ENCODE assay signal across 10 mouse cellular contexts in the genomic region with DNA sequence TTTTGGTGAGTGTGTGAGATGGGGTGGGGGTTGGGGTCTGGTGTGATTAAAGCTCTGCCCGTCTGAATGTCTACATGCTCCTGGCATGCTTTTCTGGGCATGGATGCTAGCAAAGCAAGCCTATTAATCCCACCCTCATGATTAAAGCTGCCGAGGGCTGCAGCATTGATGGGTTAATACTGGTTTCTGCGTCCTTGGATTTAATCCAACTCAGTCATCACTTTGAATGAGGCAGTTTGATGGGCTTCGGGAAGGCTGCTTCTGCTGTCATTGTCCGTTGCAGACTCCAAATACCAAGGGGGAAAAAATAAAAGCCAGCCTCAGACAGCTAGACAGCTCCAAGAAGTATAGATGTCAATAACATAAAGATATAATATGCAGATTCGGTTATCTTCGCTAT.
DNase-seq lines count a peak whose midpoint lies in the region; ATAC-seq and TF ChIP-seq lines count a peak whose summit lies in the region.
"Had no signal": no experiment of that assay in that cellular context is flagged by ENCODE, and none has a peak within 500 bp of the region (broad histone marks: within the 10 kb centered on the region; RNA-seq: fewer than 3 reads in every experiment).

No protein-coding gene starts in this region.

- no peak for ATAC-seq in kidney, postnatal 0 days (replicated peaks; ENCODE audit: low FRiP score, low read depth)
- ATAC-seq in forebrain, embryonic 11.5 days (replicated peaks; ENCODE audit: low FRiP score): peak; percentile 85
- ATAC-seq in midbrain, embryonic 13.5 days: peak; percentile 86

- 41% methylated on average over 7 of the region's 7 CpGs for WGBS in kidney, postnatal 0 days
- 24% methylated on average over 7 of the region's 7 CpGs for WGBS in forebrain, embryonic 11.5 days
- 9% methylated on average over 7 of the region's 7 CpGs for WGBS in midbrain, embryonic 13.5 days

- no peaks in the 10 kb centered on the region for H3K36me3 ChIP-seq in kidney, postnatal 0 days (ENCODE audit: insufficient read depth, low read length)
- no peaks in the 10 kb centered on the region for H3K36me3 ChIP-seq in forebrain, embryonic 11.5 days (ENCODE audit: control insufficient read depth, insufficient read depth, low read length)
- no peaks in the 10 kb centered on the region for H3K36me3 ChIP-seq in midbrain, embryonic 13.5 days

- H3K4me3 ChIP-seq in kidney, postnatal 0 days (replicated peaks; ENCODE audit: low read depth, low read length): no peak overlapping the region
- no peak overlapping the region for H3K4me3 ChIP-seq in forebrain, embryonic 11.5 days (ENCODE audit: low read depth, low read length)
- H3K4me3 ChIP-seq in midbrain, embryonic 13.5 days (replicated peaks): no peak overlapping the region
- H3K4me3 ChIP-seq: myocyte had no signal

- peak; percentile 35 for DNase-seq in kidney, postnatal 0 days (ENCODE audit: low spot score)
- DNase-seq in kidney, postnatal 36 days: no peak
- peak; percentile 21 for DNase-seq in adrenal gland, postnatal 14 days
- DNase-seq in forebrain, embryonic 11.5 days (ENCODE audit: low spot score): peak; percentile 67
- no peak for DNase-seq in spleen, postnatal 14 days (ENCODE audit: low spot score in 2 of 2)
- no peak for DNase-seq in right cerebral cortex, postnatal 14 days
- no peak for DNase-seq in heart, adult 18-20 months
- DNase-seq: kidney, postnatal 25 days had no signal

- no peak overlapping the region for H3K9ac ChIP-seq in kidney, postnatal 0 days (ENCODE audit: low read depth, low read length)
- H3K9ac ChIP-seq in forebrain, embryonic 11.5 days (ENCODE audit: low read length): no peak overlapping the region; the same call in 1 of the 2 replicates
- no peak overlapping the region for H3K9ac ChIP-seq in midbrain, embryonic 13.5 days (replicated peaks)

- no peak overlapping the region for H3K27ac ChIP-seq in kidney, postnatal 0 days
- peak overlapping the region; percentile 65 for H3K27ac ChIP-seq in forebrain, embryonic 11.5 days (ENCODE audit: low read depth, low read length)
- H3K27ac ChIP-seq in midbrain, embryonic 13.5 days: peak overlapping the region; percentile 75

- H3K4me1 ChIP-seq in kidney, postnatal 0 days (replicated peaks; ENCODE audit: insufficient read depth, low read length): no peaks in the 10 kb centered on the region
- H3K4me1 ChIP-seq in forebrain, embryonic 11.5 days (replicated peaks; ENCODE audit: control insufficient read depth, insufficient read depth, low read length): peaks cover 15% of the 10 kb centered on the region
- peaks cover 30% of the 10 kb centered on the region for H3K4me1 ChIP-seq in midbrain, embryonic 13.5 days (replicated peaks)

- no peak for TF ChIP-seq CTCF in kidney, postnatal 0 days (IDR thresholded peaks at IDR 0.05; ENCODE audit: low read depth)

- 0 out of 2 replicates have a peak overlapping the region, but pooled peaks have one; percentile 10 for H3K4me2 ChIP-seq in kidney, postnatal 0 days (ENCODE audit: low read length)
- H3K4me2 ChIP-seq in forebrain, embryonic 11.5 days (ENCODE audit: low read depth, low read length, severe bottlenecking): peak overlapping the region; percentile 18; the same call in 1 of the 2 replicates
- peak overlapping the region; percentile 35 for H3K4me2 ChIP-seq in midbrain, embryonic 13.5 days (replicated peaks)

- no peaks in the 10 kb centered on the region for H3K27me3 ChIP-seq in kidney, postnatal 0 days (ENCODE audit: insufficient read depth, low read length)
- no peaks in the 10 kb centered on the region for H3K27me3 ChIP-seq in forebrain, embryonic 11.5 days (ENCODE audit: control insufficient read depth, insufficient read depth, low read length)
- peaks cover 2% of the 10 kb centered on the region; the same call in 1 of the 2 replicates for H3K27me3 ChIP-seq in midbrain, embryonic 13.5 days

- H3K9me3 ChIP-seq in kidney, postnatal 0 days (replicated peaks; ENCODE audit: low read length): no peaks in the 10 kb centered on the region
- H3K9me3 ChIP-seq in forebrain, embryonic 11.5 days (ENCODE audit: control insufficient read depth, low read length): no peaks in the 10 kb centered on the region
- H3K9me3 ChIP-seq in midbrain, embryonic 13.5 days: no peaks in the 10 kb centered on the region

Comparison
In these comparisons a context has a peak if more than half of its experiments do, and no peak if none do; other contexts are left out.
1. DNase-seq: peak in kidney, postnatal 0 days (single experiment), adrenal gland, postnatal 14 days (single experiment) and forebrain, embryonic 11.5 days (single experiment); none in kidney, postnatal 36 days (0 of 2), spleen, postnatal 14 days (0 of 2), right cerebral cortex, postnatal 14 days (single experiment) and heart, adult 18-20 months (0 of 2).
2. Peak in every context shown above with its lines, with median percentiles within 50 percentile points of each other: H3K4me2 ChIP-seq.